Mouse (Mus musculus): ENCODE measurements around the gene Map3k20. TPM values are rescaled to one million over a fixed set of nuclear protein-coding genes. Genes with fewer than 3 reads are reported as not detected.

The Map3k20 gene
- polyA plus RNA-seq, 1 experiment, result 35.9 TPM

GRCm38 (mm10) chr2:72246376-72246775 lies 39.1 kb upstream of the Map3k20 start:
- TF ChIP-seq POLR2A (IDR thresholded peaks at IDR 0.05; ENCODE audit: borderline replicate concordance, extremely low read depth, low read depth, low read length) (no peak), CTCF (IDR thresholded peaks at IDR 0.05; ENCODE audit: insufficient read depth, low read length) (no peak)
- DNase-seq, result no peak
- 86% methylated on average over 11 of the region's 11 CpGs for WGBS

DNA sequence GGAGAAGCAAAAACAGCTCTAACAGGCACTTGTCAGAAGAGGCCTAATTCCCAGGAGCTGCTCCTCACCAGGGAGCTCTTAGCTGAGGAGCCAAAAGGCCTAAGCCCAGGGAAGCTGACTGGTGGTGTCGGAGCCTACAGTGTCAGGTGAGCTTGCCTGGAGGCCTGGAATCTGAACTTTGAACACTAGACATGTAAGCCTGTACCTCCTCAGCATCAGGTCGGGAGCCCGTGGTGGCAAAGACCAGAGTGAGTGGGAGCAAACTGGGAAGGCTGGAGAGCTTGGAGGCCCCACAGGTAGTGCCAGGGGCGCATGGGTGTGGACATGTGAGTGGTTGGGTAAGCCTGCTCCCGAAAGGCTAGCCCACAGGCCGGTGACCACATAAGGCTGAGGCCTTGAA lies 37.6 kb upstream of the Map3k20 start:
- Histone ChIP-seq H3K4me3 (replicated peaks; ENCODE audit: extremely low read depth, low read depth, low read length) (no peak overlapping the region), H3K4me1 (ENCODE audit: control insufficient read depth, insufficient read depth, low read length) (no peaks in the 10 kb centered on the region)
- TF ChIP-seq POLR2A (IDR thresholded peaks at IDR 0.05; ENCODE audit: borderline replicate concordance, extremely low read depth, low read depth, low read length), result no peak
- no peak for TF ChIP-seq CTCF (IDR thresholded peaks at IDR 0.05; ENCODE audit: insufficient read depth, low read length)
- no peak for DNase-seq
- 85% methylated on average over 6 of the region's 6 CpGs for whole genome bisulfite sequencing

More at GRCm38 (mm10) chr2:72246376-72246775, 39.1 kb upstream of the Map3k20 start:
- Histone ChIP-seq H3K4me3 (replicated peaks; ENCODE audit: extremely low read depth, low read depth, low read length) (no peak overlapping the region), H3K4me1 (ENCODE audit: control insufficient read depth, insufficient read depth, low read length) (no peaks in the 10 kb centered on the region)

- 80% methylated on average over 18 of the region's 18 CpGs for WGBS
- Histone ChIP-seq H3K4me3 (replicated peaks; ENCODE audit: extremely low read depth, low read depth, low read length) (no peak overlapping the region), H3K4me1 (ENCODE audit: control insufficient read depth, insufficient read depth, low read length) (no peaks in the 10 kb centered on the region)
- DNase-seq, result no peak
- TF ChIP-seq CTCF (IDR thresholded peaks at IDR 0.05; ENCODE audit: insufficient read depth, low read length), result no peak
- TF ChIP-seq POLR2A (IDR thresholded peaks at IDR 0.05; ENCODE audit: borderline replicate concordance, extremely low read depth, low read depth, low read length), result no peak
Measured at GRCm38 (mm10) chr2:72252510-72253505, 32.6 kb upstream of the Map3k20 start.

DNA sequence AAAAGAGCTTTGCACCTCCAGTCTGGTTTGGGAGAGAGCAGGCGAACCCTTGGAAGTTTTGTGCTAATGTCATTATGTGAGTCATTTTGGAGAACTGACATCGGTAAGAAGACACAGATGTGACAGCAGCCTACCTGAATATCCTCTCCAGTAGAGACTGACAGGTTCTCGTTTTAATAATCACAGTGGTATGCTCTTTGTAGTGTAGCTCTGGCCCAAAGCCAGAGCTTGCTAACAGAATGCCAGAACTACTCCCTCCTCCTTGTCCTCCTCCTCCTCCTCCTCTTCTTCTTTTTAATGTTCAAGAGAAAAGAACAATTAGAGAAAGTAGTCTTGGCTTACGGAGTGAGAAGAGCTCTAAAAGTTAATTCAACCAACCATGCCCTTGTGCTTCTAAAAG lies 31.6 kb upstream of the Map3k20 start:
- Histone ChIP-seq H3K4me1 (ENCODE audit: control insufficient read depth, insufficient read depth, low read length) (no peaks in the 10 kb centered on the region), H3K4me3 (replicated peaks; ENCODE audit: extremely low read depth, low read depth, low read length) (no peak overlapping the region)
- TF ChIP-seq POLR2A (IDR thresholded peaks at IDR 0.05; ENCODE audit: borderline replicate concordance, extremely low read depth, low read depth, low read length), result no peak
- TF ChIP-seq CTCF (IDR thresholded peaks at IDR 0.05; ENCODE audit: insufficient read depth, low read length), result no peak
- 64% methylated on average over 4 of the region's 4 CpGs for WGBS
- no peak for DNase-seq

DNA sequence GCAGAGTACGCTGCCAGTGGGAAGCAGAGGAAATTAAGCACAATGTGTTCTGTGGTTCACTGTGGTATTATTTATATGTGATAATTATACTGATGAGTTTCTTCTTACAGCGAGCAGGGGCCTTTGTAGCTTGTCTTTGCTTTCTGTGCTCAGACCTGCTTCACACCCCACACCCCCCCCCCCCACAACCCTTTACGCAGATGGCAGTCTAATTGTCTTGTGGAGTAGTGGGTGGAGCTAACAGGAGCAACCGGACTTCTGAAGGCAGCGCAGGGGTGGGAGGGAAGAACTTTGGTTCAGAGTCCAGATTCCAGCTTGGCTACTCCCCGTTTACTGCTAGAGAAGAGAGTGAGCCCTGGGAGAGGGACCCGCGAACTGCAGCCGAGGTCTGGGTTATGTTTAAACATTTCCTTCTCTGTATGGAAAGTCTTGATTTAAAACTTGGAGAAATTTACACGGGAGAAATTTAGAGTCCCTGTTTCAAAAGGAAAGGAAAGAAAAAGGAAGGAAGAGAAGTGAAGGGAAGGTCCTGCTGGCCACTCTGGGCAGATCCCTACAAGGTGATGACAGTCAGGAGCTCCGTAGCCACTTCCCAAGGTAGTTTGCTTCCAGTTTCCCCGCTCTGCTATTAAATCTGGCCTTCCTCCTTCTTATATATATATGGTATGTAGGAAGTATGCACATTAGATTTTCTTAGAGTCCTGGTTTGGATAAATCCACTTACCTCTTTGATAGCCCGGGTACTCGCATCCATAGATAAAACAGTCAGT lies 30.4 kb upstream of the Map3k20 start:
- 34% methylated on average over 14 of the region's 14 CpGs for WGBS
- H3K4me3 ChIP-seq (replicated peaks; ENCODE audit: extremely low read depth, low read depth, low read length), result no peak overlapping the region
- TF ChIP-seq CTCF (IDR thresholded peaks at IDR 0.05; ENCODE audit: insufficient read depth, low read length) (no peak), POLR2A (IDR thresholded peaks at IDR 0.05; ENCODE audit: borderline replicate concordance, extremely low read depth, low read depth, low read length) (no peak)
- H3K4me1 ChIP-seq (ENCODE audit: control insufficient read depth, insufficient read depth, low read length), result no peaks in the 10 kb centered on the region
- no peak for DNase-seq

- Histone ChIP-seq H3K4me3 (replicated peaks; ENCODE audit: extremely low read depth, low read depth, low read length) (no peak overlapping the region), H3K4me1 (ENCODE audit: control insufficient read depth, insufficient read depth, low read length) (no peaks in the 10 kb centered on the region)
- DNase-seq, result no peak
- WGBS, result 84% methylated on average over 1 of the region's 1 CpGs
- TF ChIP-seq CTCF (IDR thresholded peaks at IDR 0.05; ENCODE audit: insufficient read depth, low read length), result no peak
- TF ChIP-seq POLR2A (IDR thresholded peaks at IDR 0.05; ENCODE audit: borderline replicate concordance, extremely low read depth, low read depth, low read length), result no peak
Measured at GRCm38 (mm10) chr2:72260704-72261103, 24.7 kb upstream of the Map3k20 start.

DNA sequence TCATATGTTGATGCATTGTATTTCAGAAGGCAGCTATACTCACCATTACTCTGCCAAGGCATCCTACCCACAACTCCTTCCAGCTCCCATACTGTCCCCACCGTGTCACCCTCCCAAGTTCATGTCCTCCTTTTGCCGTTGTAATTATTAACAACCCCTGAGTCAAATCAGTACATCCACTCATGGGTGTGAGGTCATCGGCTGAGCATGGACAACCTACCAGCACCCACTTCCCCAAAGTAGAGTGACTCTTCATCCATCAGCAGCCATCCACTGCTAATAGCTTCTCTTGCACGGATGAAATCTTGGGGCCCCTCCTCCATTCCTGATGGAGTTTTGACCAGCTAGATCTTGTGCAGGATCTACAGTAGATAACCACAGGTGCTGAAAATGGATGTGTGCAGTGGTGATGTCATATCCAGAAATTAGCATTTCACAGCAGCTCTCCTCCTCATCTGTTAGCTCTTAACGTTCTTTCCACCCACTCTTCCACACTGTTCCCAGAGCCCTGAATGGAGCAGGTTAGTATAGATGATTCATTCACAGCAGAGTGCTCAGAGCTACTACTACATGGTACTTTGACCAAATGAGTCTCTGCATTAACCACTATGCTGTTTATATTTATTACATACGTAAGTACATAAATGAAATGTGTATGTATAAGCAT lies 22.5 kb upstream of the Map3k20 start:
- no peaks in the 10 kb centered on the region for H3K4me1 ChIP-seq (ENCODE audit: control insufficient read depth, insufficient read depth, low read length)
- DNase-seq, result no peak
- WGBS, result 71% methylated on average over 6 of the region's 6 CpGs
- H3K4me3 ChIP-seq (replicated peaks; ENCODE audit: extremely low read depth, low read depth, low read length), result no peak overlapping the region
- TF ChIP-seq POLR2A (IDR thresholded peaks at IDR 0.05; ENCODE audit: borderline replicate concordance, extremely low read depth, low read depth, low read length), result no peak
- TF ChIP-seq CTCF (IDR thresholded peaks at IDR 0.05; ENCODE audit: insufficient read depth, low read length), result no peak

- WGBS, result 89% methylated on average over 6 of the region's 6 CpGs
- Histone ChIP-seq H3K4me1 (ENCODE audit: control insufficient read depth, insufficient read depth, low read length) (peaks cover 2% of the 10 kb centered on the region), H3K4me3 (replicated peaks; ENCODE audit: extremely low read depth, low read depth, low read length) (no peak overlapping the region)
- no peak for DNase-seq
- TF ChIP-seq CTCF (IDR thresholded peaks at IDR 0.05; ENCODE audit: insufficient read depth, low read length) (no peak), POLR2A (IDR thresholded peaks at IDR 0.05; ENCODE audit: borderline replicate concordance, extremely low read depth, low read depth, low read length) (no peak)
Measured at GRCm38 (mm10) chr2:72267390-72267789, 18.0 kb upstream of the Map3k20 start.

All from lung, adult 2 months (tissue).